Mouse (Mus musculus): ENCODE data around the gene Tmem86a.
A peak's percentile ranks its signal among the peaks of the same experiment; 100 is the strongest.

Tmem86a gene

DNA sequence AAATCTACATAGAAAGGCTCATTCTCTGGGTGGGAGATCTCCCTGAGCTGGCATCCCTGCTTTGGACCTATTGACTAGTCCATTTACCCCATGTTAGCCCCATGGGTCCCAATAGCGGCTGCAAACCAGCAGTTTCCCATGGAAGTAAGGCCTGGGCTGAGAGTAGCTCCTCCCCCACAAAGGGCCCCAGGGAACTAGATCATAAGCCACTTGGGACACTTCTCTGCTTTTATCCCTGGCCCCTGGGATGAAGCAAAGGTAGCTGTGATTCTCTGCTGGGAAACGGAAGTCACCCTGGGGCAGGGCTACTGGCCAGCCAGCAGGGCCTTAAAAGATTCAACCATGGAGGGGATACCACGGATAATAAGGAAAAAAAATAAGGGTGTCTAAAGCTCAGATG lies 26.3 kb downstream of the Tmem86a start:
- DNase-seq (ENCODE audit: low spot score), result no peak

DNA sequence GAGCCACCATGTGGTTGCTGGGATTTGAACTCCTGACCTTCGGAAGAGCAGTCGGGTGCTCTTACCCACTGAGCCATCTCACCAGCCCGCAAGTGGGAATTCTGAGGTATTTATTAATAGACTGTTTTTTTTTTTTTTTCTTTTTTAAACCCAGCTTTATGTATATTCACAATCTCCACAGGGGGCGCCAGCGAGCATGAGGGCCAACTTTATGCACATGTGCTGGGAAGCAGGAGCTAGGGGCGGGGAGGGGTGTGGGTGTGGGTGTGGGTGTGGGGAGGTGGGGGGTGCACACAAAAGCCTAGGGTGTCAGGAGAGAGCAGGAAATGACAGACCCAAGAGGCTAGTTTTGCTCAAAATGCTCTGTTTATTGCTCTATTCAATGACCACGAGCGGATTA lies 27.1 kb downstream of the Tmem86a start:
- peak; percentile 50 for DNase-seq (ENCODE audit: low spot score)

DNA sequence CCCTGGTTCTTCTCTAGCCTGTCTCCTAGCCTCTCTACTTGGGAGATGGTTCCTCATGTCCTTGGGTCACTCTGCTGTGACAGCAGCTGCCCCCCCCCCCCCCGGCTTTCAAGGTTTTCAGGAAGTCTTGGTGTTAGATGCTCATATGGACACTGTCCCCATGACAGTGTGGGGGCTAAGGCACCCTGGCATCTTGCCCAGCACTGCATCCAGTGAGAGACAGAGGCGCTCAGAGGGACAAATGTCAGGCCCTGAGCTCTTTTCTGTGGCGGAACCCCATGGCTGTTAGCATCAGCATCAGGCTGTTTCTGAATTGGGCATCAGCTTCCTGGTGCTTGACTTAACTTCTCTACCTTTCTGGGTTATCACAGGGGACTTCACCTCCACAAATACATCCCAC lies 30.5 kb downstream of the Tmem86a start:
- no peak for DNase-seq (ENCODE audit: low spot score)

DNA sequence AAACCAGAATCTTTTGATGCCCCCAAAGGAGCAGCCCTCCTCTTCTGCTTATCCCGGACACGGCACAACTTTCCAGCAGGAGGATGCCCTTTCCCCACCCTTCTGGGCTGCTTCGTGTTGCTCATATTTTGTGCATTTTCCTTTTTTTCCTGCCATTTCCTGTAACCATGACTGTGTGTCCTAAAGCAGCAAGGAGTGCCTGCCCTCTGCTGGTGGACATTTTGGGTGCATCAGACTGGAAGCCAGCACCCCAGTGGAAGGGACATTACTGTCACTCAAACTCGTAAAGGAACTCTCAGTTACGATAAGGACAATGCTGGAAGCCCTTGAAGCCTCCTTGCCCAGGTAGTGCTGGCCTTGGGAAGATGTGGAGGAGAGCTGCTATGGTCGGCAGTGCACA lies 30.9 kb downstream of the Tmem86a start:
- DNase-seq (ENCODE audit: low spot score), result peak; percentile 76

GRCm38 (mm10) chr7:47085075-47085474 lies 34.7 kb downstream of the Tmem86a start:
- no peak for DNase-seq (ENCODE audit: low spot score)

- no peak for DNase-seq (ENCODE audit: low spot score)
These were observed 43.5 kb downstream of the Tmem86a start for GRCm38 (mm10) chr7:47093935-47094334.

DNA sequence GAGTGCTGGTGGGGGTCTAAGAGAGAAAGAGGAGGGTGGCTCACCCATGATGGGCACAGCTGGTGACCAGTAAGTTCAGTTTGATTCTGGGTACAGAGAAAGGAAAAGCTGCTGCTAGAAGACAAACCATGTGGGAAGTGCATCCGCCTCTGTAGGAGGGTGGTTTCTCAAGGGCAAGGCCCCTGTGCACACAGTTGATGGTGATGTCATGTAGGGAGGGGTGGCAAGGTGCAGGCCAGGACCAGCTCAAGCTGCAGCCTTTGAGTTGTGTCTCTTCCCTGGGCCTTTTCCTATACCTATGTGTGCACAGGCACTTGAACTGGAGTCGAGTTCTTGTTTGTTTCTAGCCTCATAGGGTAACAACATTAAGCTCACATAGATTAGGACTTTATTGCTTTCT lies 44.6 kb downstream of the Tmem86a start:
- DNase-seq (ENCODE audit: low spot score), result no peak

DNA sequence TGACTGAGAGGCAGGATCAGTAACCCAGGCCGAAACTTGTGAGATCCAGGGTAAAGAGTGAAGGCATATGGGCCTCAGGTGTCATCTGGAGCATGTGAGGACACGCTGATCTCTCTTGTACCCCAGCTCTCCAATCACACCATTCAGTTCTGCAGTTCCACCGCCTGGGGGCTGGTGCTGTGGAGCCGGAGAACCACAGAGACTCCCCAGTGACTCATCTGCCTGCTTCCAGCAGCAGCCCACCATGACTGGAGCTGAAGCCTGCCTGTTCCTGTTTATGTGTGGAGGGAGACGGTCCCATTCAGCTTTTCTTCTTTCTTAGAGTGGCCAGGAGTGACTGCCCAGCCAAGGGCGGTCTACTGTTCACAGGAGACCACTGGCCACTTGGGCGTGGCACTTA lies 47.6 kb downstream of the Tmem86a start:
- DNase-seq (ENCODE audit: low spot score), result no peak

DNA sequence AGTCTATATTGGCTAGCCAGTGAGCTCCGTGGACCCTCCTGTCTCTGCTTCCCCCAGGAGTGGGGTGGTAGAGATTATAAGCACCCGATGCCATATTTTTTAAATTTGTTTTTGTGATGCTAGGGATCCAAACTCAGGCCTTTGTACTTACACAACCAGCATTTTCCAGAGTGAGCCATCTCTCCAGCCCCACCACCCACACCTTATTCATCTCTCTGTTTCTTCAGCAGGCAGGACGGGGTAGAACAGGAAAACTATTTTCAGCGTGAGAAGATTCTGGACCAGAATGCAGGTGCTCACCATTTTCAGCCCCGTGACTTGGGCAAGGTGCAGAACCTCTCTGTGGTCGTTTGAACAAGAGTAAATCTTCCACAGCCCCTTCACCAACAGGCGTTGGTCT lies 48.9 kb downstream of the Tmem86a start:
- DNase-seq (ENCODE audit: low spot score), result no peak

DNA sequence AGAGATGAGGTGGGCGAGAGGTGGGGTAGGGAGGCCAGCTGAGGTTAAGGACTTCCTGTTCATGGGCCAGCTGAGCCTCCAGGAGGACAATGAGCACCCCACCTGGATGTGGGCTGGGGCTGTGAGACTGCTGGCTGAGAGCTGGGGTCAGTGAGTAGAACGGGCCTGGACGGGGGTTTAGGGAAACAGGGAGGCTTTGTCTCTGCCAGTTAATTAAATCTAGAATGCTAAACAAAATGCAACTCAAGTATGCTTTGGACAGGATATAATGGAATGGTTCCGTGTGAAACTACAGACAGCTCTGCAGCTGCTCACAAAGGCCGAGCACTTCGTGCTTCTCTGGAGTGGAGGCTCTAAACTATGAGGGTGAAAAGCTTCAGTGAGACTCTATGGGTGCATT lies 50.2 kb downstream of the Tmem86a start:
- no peak for DNase-seq (ENCODE audit: low spot score)

DNA sequence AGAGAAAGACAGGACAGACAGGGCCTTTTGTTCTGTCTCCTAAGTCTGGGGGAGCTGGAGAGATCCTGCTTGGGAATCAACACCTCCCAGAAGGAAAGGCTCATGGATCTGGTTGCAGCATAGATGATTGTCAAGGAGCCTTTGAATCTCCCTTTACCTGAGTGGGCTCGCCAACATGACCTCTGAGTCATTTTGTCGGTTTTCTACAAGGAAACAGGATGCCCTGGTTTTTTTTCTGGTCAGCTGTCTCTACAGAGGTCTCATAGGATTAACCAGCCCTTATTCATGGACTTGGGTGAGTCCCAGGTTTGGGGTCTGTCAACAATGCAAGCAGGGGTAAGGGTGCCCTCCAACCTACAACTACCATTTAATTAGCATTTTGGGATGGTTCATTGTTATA lies 52.6 kb downstream of the Tmem86a start:
- DNase-seq (ENCODE audit: low spot score), result no peak

GRCm38 (mm10) chr7:47103671-47104414 lies 53.4 kb downstream of the Tmem86a start:
- peak; percentile 9 for DNase-seq (ENCODE audit: low spot score)
